Mouse (Mus musculus) limb, embryonic 12.5 days (tissue): ENCODE data around the gene Ankrd61. TPM values are rescaled to one million over a fixed set of nuclear protein-coding genes. Genes with fewer than 3 reads are reported as not detected.

ENCODE experiments used
- ATAC-seq: fragments of 200-750 bp; cut with Nextera tagmentation; 2 replicates; pipeline ENCODE4 v1.8.0; 2017; ENCODE audit warnings: low read depth, moderate TSS enrichment; ENCODE audit not compliant: insufficient number of reproducible peaks, insufficient read depth, low FRiP score, low TSS enrichment
- H3K27ac ChIP-seq: fragments of 300-500 bp; sonication (generic); 2 replicates; pipeline ENCODE4 v1.5.1; 2016; ENCODE audit warnings: mild to moderate bottlenecking, moderate library complexity
- H3K27me3 ChIP-seq: fragments of 300-500 bp; sonication (generic); 2 replicates; pipeline ENCODE4 v1.6.1; 2016; ENCODE audit warnings: mild to moderate bottlenecking, moderate library complexity
- H3K36me3 ChIP-seq: fragments of 300-500 bp; sonication (generic); 2 replicates; pipeline ENCODE4 v1.6.1; 2016; ENCODE audit warnings: mild to moderate bottlenecking, moderate library complexity
- H3K4me1 ChIP-seq: fragments of 300-500 bp; sonication (generic); replicated peaks from 2 replicates; pipeline ENCODE4 v1.6.1; 2016
- H3K4me2 ChIP-seq: fragments of 300-500 bp; sonication (generic); 2 replicates; pipeline ENCODE4 v1.6.1; 2016; ENCODE audit warnings: mild to moderate bottlenecking, moderate library complexity
- H3K4me3 ChIP-seq: fragments of 300-500 bp; sonication (generic); replicated peaks from 2 replicates; pipeline ENCODE4 v1.5.1; 2016; ENCODE audit warnings: mild to moderate bottlenecking
- H3K9ac ChIP-seq: fragments of 300-500 bp; sonication (generic); replicated peaks from 2 replicates; pipeline ENCODE4 v1.6.1; 2016; ENCODE audit warnings: mild to moderate bottlenecking, moderate library complexity
- H3K9me3 ChIP-seq: fragments of 300-500 bp; sonication (generic); 2 replicates; pipeline ENCODE4 v1.6.1; 2016; ENCODE audit warnings: mild to moderate bottlenecking, moderate library complexity
- WGBS: fragments of 180-500 bp; shearing (Covaris S2); methylation state at CpG from one replicate; pipeline ENCODE4 v1.1.7; 2016; 5-methylcytosine and 5-hydroxymethylcytosine counted together
- polyA plus RNA-seq: library from polyadenylated mRNA; unstranded; fragments of >200 nt; fragmentation: Nextera tagmentation; extraction: Ambion mirVana; gene quantifications from 2 replicates; pipeline ENCODE4 v1.2.1, GENCODE M21; 2016

Gene Ankrd61
- polyA plus RNA-seq, result 0.38 and 0.44 TPM in 2 replicates

DNA sequence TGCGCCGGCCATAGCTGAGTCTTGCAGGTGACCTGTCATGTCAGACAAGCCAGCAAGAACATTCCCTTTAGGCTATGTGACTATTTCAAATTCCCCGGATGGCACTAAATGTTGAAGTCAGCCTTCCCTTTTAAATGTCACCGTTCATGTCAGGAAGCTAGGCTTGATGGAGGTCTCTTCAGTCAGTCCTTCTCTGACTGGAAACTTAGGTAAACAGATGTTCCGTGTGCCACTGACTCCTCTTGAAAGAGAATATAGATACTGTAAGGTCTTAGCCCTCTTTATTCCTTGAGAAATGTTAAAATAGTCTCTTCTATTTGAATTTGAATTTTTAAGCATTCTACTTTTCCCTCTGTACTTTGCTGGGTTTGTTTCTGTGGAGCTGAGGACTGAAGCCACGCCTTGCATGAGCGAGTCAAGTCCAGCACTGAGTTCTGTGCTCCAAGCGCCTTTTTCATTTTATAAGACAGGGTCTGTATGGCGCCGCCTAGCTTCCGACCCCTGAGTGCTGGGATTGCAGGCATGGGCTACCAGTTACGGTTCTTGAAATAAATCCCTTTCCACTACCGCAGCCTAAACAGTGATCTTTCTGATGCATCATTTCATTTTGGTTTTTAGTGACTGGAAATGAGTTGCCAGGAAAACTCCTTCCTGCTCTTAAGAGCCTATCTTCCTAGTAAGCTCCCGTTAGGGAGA, at the start of gene Ankrd61:
Ankrd61 (minus strand) TSS at position 51 of the 696 bp plus-strand sequence.
- no peak within 1 kb of the TSS for H3K27ac ChIP-seq
- H3K36me3 ChIP-seq, result peaks cover 83% of the 10 kb centered on the region
- no peak within 1 kb of the TSS for H3K4me2 ChIP-seq
- no peaks in the 10 kb centered on the region for H3K4me1 ChIP-seq
- 90% methylated on average over 14 of the region's 14 CpGs for WGBS
- no peaks in the 10 kb centered on the region for H3K27me3 ChIP-seq
- no peak for ATAC-seq
- H3K9ac ChIP-seq, result no peak within 1 kb of the TSS
- H3K9me3 ChIP-seq, result no peaks in the 10 kb centered on the region
- H3K4me3 ChIP-seq, result no peak within 1 kb of the TSS

GRCm38 (mm10) chr5:143943231-143944125, 46.0 kb upstream of the Ankrd61 start:
- Histone ChIP-seq H3K4me2 (no peak overlapping the region), H3K27me3 (no peaks in the 10 kb centered on the region), H3K4me1 (no peaks in the 10 kb centered on the region; the same call in 1 of the 2 replicates), H3K27ac (no peak overlapping the region), H3K4me3 (no peak overlapping the region), H3K36me3 (no peaks in the 10 kb centered on the region), H3K9me3 (no peaks in the 10 kb centered on the region), H3K9ac (no peak overlapping the region)
- WGBS, result 86% methylated on average over 14 of the region's 14 CpGs
- ATAC-seq, result no peak

DNA sequence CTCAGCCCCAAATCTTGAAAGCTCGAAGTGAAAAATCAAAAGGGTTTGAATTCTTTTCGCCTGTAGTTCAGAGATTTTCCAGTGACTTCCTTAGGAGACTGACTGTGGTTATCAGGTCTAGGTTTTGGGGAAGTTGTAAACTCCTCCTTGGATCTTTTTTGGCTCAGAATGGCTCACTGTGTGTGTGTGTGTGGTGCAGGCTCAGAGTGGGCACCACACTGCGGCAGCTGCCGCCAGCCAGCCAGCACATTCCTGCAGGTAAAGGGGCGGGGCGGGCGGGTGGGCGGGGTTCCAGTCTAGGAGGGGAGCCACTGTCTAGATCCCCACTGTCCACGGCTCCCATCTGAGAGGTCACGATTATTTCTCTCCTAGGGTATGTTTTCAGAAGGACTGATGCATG, 44.1 kb upstream of the Ankrd61 start:
- ATAC-seq, result no peak
- H3K4me3 ChIP-seq, result no peak overlapping the region
- no peaks in the 10 kb centered on the region for H3K27me3 ChIP-seq
- no peak overlapping the region for H3K27ac ChIP-seq
- H3K9ac ChIP-seq, result no peak overlapping the region
- no peaks in the 10 kb centered on the region; the same call in 1 of the 2 replicates for H3K4me1 ChIP-seq
- H3K4me2 ChIP-seq, result no peak overlapping the region
- no peaks in the 10 kb centered on the region for H3K9me3 ChIP-seq
- WGBS, result 27% methylated on average over 10 of the region's 10 CpGs
- no peaks in the 10 kb centered on the region for H3K36me3 ChIP-seq

DNA sequence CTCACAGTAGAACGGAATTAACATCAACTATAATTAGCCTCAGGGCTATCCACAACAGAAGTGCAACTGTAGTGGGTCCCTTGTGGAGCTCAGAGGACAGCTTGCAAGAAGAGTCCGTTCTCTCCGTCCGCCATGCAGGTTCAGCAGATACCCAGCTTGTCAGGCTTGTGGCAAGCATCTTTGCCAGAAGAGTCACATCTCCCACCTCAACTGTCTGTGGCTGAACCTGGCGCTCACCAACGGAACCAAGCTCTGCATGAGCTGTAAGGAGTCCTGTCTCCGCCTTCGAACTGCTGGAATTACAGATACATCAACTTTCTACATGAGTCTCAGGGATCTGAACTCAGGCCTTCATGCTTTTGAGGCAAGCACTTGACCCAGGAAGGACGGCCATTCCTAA, 38.7 kb upstream of the Ankrd61 start:
- Histone ChIP-seq H3K4me2 (no peak overlapping the region), H3K9ac (no peak overlapping the region), H3K4me1 (no peaks in the 10 kb centered on the region), H3K27me3 (no peaks in the 10 kb centered on the region), H3K9me3 (no peaks in the 10 kb centered on the region), H3K36me3 (peaks cover 13% of the 10 kb centered on the region), H3K27ac (no peak overlapping the region), H3K4me3 (no peak overlapping the region)
- no peak for ATAC-seq
- 85% methylated on average over 9 of the region's 9 CpGs for WGBS

DNA sequence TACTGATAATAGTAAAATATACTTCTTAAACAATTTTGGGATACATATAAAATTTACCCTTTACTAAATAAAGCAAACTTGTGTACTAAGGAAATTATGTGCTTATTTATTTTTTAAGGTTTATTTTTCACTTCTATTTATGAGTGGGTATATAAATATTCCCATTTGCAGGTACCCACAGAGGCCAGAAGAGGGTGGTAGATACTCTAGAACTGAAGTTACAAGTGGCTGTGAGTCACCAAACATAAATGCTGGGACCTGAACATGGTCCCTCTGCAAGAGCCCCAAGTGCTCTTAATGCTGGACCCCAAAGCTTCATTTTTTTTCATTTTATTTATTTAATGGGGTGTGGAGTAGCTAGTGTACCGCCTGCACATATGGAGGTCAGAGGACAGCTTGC, 36.4 kb upstream of the Ankrd61 start:
- no peak overlapping the region for H3K4me3 ChIP-seq
- whole genome bisulfite sequencing, result 90% methylated on average over 1 of the region's 1 CpGs
- no peak overlapping the region for H3K27ac ChIP-seq
- no peak overlapping the region for H3K4me2 ChIP-seq
- no peak for ATAC-seq
- peaks cover 34% of the 10 kb centered on the region for H3K36me3 ChIP-seq
- H3K9me3 ChIP-seq, result no peaks in the 10 kb centered on the region
- no peaks in the 10 kb centered on the region for H3K4me1 ChIP-seq
- H3K9ac ChIP-seq, result no peak overlapping the region
- no peaks in the 10 kb centered on the region for H3K27me3 ChIP-seq

DNA sequence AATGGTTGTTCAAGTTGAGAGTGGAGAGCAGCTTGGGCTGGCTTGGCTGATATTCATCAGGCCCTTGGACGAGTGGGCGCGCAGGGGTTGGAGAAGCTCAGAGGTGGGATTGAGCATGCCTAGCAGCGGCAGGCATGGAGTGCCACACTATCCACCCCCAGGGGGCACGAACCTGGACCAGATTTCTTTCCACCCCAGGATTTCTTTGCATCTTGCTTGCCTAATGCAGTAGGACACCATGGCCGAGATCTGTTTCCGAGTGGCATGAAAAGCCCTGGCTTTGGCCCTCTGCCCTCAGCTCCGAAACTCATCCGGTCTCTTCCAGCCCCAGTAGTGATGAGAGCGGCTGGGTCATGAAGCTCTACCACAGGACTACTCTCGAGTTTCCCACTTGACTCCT, 35.9 kb upstream of the Ankrd61 start:
- no peak overlapping the region for H3K9ac ChIP-seq
- H3K9me3 ChIP-seq, result no peaks in the 10 kb centered on the region
- H3K4me2 ChIP-seq, result no peak overlapping the region
- no peaks in the 10 kb centered on the region for H3K4me1 ChIP-seq
- no peak overlapping the region for H3K4me3 ChIP-seq
- H3K27ac ChIP-seq, result no peak overlapping the region
- H3K27me3 ChIP-seq, result no peaks in the 10 kb centered on the region
- ATAC-seq, result no peak
- 91% methylated on average over 11 of the region's 11 CpGs for WGBS
- H3K36me3 ChIP-seq, result peaks cover 39% of the 10 kb centered on the region

GRCm38 (mm10) chr5:143932831-143933230, 35.3 kb upstream of the Ankrd61 start, which contains the start of gene Rsph10b:
Rsph10b (plus strand) TSS chr5:143933035.
- Histone ChIP-seq H3K27me3 (no peaks in the 10 kb centered on the region), H3K9ac (no peak within 1 kb of the TSS), H3K4me2 (no peak within 1 kb of the TSS), H3K27ac (no peak within 1 kb of the TSS), H3K4me1 (no peaks in the 10 kb centered on the region), H3K9me3 (no peaks in the 10 kb centered on the region), H3K4me3 (no peak within 1 kb of the TSS), H3K36me3 (peaks cover 45% of the 10 kb centered on the region)
- no peak for ATAC-seq
- 18% methylated on average over 8 of the region's 8 CpGs for WGBS

DNA sequence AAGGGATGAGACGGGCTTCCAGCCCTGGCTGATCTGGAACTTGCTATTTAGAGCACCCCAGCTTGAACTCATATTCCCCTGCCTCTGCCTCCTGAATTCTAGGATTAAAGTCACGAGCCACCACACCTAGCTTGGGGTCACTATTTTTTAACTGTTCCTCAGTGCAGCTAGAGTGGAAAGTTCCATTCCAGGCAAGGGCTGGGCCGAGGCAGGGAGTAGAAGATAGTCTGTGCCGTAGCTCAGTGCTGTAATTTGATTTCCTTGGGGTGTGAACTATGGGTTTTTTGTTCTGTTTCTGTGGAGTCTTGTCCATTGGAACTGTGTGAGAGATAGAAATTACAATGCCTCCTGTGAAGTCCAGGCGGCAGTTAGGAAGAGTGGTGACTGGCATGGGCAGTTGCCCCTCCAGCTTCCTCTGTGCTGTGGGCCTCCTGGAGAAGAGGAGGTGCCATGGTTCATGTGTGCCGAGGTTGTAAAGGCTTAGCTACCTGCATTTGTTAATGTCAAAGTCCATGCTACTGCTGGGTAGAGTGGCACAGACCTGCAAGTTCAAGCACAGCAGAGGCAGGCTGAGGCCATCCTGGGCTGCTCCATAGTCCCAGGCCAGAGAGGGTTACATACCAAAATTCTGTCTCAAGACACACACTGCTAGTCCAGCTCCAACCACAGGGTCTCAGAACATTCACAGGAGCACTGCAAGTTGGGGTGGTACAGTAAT, 34.5 kb upstream of the Ankrd61 start:
- no peak overlapping the region for H3K4me2 ChIP-seq
- no peaks in the 10 kb centered on the region for H3K27me3 ChIP-seq
- no peak overlapping the region for H3K4me3 ChIP-seq
- H3K4me1 ChIP-seq, result no peaks in the 10 kb centered on the region
- WGBS, result 85% methylated on average over 6 of the region's 6 CpGs
- H3K36me3 ChIP-seq, result peaks cover 50% of the 10 kb centered on the region
- H3K9me3 ChIP-seq, result no peaks in the 10 kb centered on the region
- ATAC-seq, result no peak
- H3K27ac ChIP-seq, result no peak overlapping the region
- H3K9ac ChIP-seq, result no peak overlapping the region

GRCm38 (mm10) chr5:143930656-143931055, 33.2 kb upstream of the Ankrd61 start:
- no peak for ATAC-seq
- H3K27me3 ChIP-seq, result no peaks in the 10 kb centered on the region
- no peaks in the 10 kb centered on the region for H3K4me1 ChIP-seq
- H3K4me3 ChIP-seq, result no peak overlapping the region
- H3K9me3 ChIP-seq, result no peaks in the 10 kb centered on the region
- 93% methylated on average over 12 of the region's 12 CpGs for WGBS
- no peak overlapping the region for H3K9ac ChIP-seq
- H3K36me3 ChIP-seq, result peaks cover 64% of the 10 kb centered on the region
- H3K27ac ChIP-seq, result no peak overlapping the region
- H3K4me2 ChIP-seq, result no peak overlapping the region

DNA sequence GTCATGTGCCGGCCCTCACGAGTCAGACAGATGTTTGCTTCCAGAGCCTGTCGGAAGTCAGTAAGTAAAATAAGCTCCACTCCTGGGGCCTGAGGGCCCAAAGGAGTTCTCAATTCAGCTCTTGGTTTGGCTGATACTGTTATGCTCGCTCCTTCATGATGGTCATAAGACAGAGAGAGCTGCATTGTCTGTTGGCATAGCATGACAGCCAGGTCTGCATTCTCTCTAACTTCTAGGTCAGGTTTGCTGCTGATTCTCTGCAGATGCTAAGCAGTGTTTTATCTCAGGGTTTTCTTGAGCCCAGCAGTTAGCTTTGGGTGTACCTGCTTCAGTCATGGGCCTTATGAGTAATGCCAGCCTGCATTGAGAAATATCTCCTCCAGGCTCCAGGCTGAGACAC, 31.8 kb upstream of the Ankrd61 start:
- no peak overlapping the region for H3K27ac ChIP-seq
- H3K9me3 ChIP-seq, result no peaks in the 10 kb centered on the region
- H3K9ac ChIP-seq, result no peak overlapping the region
- no peaks in the 10 kb centered on the region for H3K4me1 ChIP-seq
- peaks cover 77% of the 10 kb centered on the region for H3K36me3 ChIP-seq
- WGBS, result 86% methylated on average over 4 of the region's 4 CpGs
- no peak for ATAC-seq
- H3K4me2 ChIP-seq, result no peak overlapping the region
- no peaks in the 10 kb centered on the region for H3K27me3 ChIP-seq
- H3K4me3 ChIP-seq, result no peak overlapping the region

DNA sequence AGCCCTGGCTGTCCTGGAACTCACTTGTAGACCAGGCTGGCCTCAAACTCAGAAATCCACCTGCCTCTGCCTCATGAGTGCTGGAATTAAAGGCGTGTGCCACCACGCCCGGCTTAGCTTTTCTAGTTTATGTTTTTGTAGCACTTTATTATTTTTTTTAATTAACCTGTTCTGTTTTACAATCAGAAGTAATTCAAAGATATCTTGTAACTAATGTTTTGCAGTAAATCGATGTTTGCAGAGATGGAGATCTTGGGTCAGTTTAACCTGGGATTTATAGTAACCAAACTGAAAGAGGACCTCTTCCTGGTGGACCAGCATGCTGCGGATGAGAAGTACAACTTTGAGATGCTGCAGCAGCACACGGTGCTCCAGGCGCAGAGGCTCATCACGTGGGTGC, 30.4 kb upstream of the Ankrd61 start, which contains the start of gene Gm42421:
Gm42421 (plus strand) TSS at position 301 of the 400 bp plus-strand sequence.
- Histone ChIP-seq H3K9me3 (no peaks in the 10 kb centered on the region), H3K27me3 (no peaks in the 10 kb centered on the region), H3K4me1 (no peaks in the 10 kb centered on the region), H3K9ac (no peak within 1 kb of the TSS), H3K36me3 (peaks cover 91% of the 10 kb centered on the region), H3K27ac (no peak within 1 kb of the TSS), H3K4me2 (no peak within 1 kb of the TSS), H3K4me3 (no peak within 1 kb of the TSS)
- WGBS, result 94% methylated on average over 8 of the region's 8 CpGs
- ATAC-seq, result no peak
